27 mouse cellular contexts compared by ENCODE assay signal in genomic region chr7:130950482-130950881, GRCm38 (mm10). TPM values are rescaled to one million over a fixed set of nuclear protein-coding genes. Genes with fewer than 3 reads are reported as not detected.
DNase-seq lines count a peak whose midpoint lies in the region; ATAC-seq and TF ChIP-seq lines count a peak whose summit lies in the region.
"Had no signal": no experiment of that assay in that cellular context is flagged by ENCODE, and none has a peak within 500 bp of the region (broad histone marks: within the 10 kb centered on the region; RNA-seq: fewer than 3 reads in every experiment).

No protein-coding gene starts in this region.

- TF ChIP-seq CTCF in layer of hippocampus, adult 2 months (conservative IDR thresholded peaks at IDR 0.05) = no peak

- H3K4me1 ChIP-seq in heart, embryonic 13.5 days = peaks cover 61% of the 10 kb centered on the region
- H3K4me1 ChIP-seq in ES-E14 (ENCODE audit: control insufficient read depth in 2 of 2, insufficient read depth in 2 of 2, low read length in 2 of 2, poor library complexity in 1 of 2) = peaks cover 2 to 16% of the 10 kb centered on the region in 2 experiments; a peak in 2 of 4 replicates
- H3K4me1 ChIP-seq: hindbrain, embryonic 12.5 days; intestine, embryonic 15.5 days; liver, embryonic 13.5 days; midbrain, embryonic 13.5 days had no signal

- ATAC-seq in heart, embryonic 13.5 days (ENCODE audit: extremely low read depth, insufficient number of reproducible peaks, low FRiP score, low TSS enrichment) = no peak
- ATAC-seq: forebrain, embryonic 15.5 days; hindbrain, postnatal 0 days; intestine, embryonic 15.5 days; lung, postnatal 0 days; midbrain, embryonic 13.5 days; Patski had no signal

- H3K4me2 ChIP-seq in heart, embryonic 13.5 days = no peak overlapping the region
- H3K4me2 ChIP-seq: embryonic facial prominence, embryonic 12.5 days; forebrain, embryonic 15.5 days; hindbrain, embryonic 12.5 days; intestine, embryonic 15.5 days; limb, embryonic 15.5 days; liver, embryonic 13.5 days; midbrain, embryonic 13.5 days; stomach, embryonic 15.5 days had no signal

- no peak overlapping the region for H3K9ac ChIP-seq in heart, embryonic 13.5 days
- peak overlapping the region; percentile 36; the same call in 1 of the 2 replicates for H3K9ac ChIP-seq in ES-E14 (ENCODE audit: insufficient read depth, low read depth, low read length, poor library complexity, severe bottlenecking)
- H3K9ac ChIP-seq: embryonic facial prominence, embryonic 12.5 days; forebrain, embryonic 15.5 days; hindbrain, embryonic 12.5 days; intestine, embryonic 15.5 days; limb, embryonic 15.5 days; liver, embryonic 13.5 days; midbrain, embryonic 13.5 days; stomach, embryonic 15.5 days had no signal

- no peaks in the 10 kb centered on the region for H3K9me3 ChIP-seq in heart, embryonic 13.5 days
- H3K9me3 ChIP-seq in ES-E14 (ENCODE audit: control insufficient read depth, insufficient read depth, low read depth, low read length) = no peaks in the 10 kb centered on the region
- H3K9me3 ChIP-seq: embryonic facial prominence, embryonic 12.5 days; hindbrain, embryonic 12.5 days; intestine, embryonic 15.5 days; limb, embryonic 15.5 days; liver, embryonic 13.5 days; midbrain, embryonic 13.5 days; stomach, embryonic 15.5 days had no signal

- DNase-seq in heart, postnatal 10 days = no peak
- no peak for DNase-seq in layer of hippocampus, adult 2 months (ENCODE audit: low spot score in 2 of 2)
- DNase-seq in layer of hippocampus, adult 9-10 months (ENCODE audit: low spot score) = no peak
- no peak for DNase-seq in ES-E14 (ENCODE audit: low read depth, low spot score)
- no peak for DNase-seq in ovary, postnatal 14 days (ENCODE audit: low spot score)
- DNase-seq: adrenal gland, postnatal 25 days; B cell, adult 2 months; embryo, embryonic 11 days; gastrocnemius, postnatal 25 days; kidney, postnatal 10 days; liver, embryonic 13.5 days; lung, adult 18-20 months; right cerebral cortex, postnatal 25 days had no signal

- intact Hi-C loops in heart, postnatal 10 days (cut with DNase I) = no loop called here

- no peaks in the 10 kb centered on the region for H3K27me3 ChIP-seq in heart, embryonic 13.5 days (replicated peaks)
- H3K27me3 ChIP-seq: embryonic facial prominence, embryonic 12.5 days; forebrain, embryonic 15.5 days; hindbrain, embryonic 12.5 days; intestine, embryonic 15.5 days; limb, embryonic 15.5 days; liver, embryonic 13.5 days; midbrain, embryonic 13.5 days; Patski; stomach, embryonic 15.5 days had no signal

- H3K36me3 ChIP-seq in heart, embryonic 13.5 days = no peaks in the 10 kb centered on the region
- H3K36me3 ChIP-seq in ES-E14 (ENCODE audit: control insufficient read depth, insufficient read depth, low read length, poor library complexity, severe bottlenecking) = no peaks in the 10 kb centered on the region
- H3K36me3 ChIP-seq: embryonic facial prominence, embryonic 12.5 days; forebrain, embryonic 15.5 days; hindbrain, embryonic 12.5 days; intestine, embryonic 15.5 days; liver, embryonic 13.5 days; midbrain, embryonic 13.5 days; stomach, embryonic 15.5 days had no signal

- H3K4me3 ChIP-seq in heart, embryonic 13.5 days = no peak overlapping the region
- no peak overlapping the region for H3K4me3 ChIP-seq in layer of hippocampus, adult 2 months
- H3K4me3 ChIP-seq in ES-E14 (ENCODE audit: insufficient read depth in 1 of 2, low read depth in 1 of 2, low read length in 2 of 2, poor library complexity in 1 of 2, severe bottlenecking in 1 of 2) = no peak overlapping the region
- H3K4me3 ChIP-seq: embryonic facial prominence, embryonic 12.5 days; forebrain, embryonic 15.5 days; hindbrain, embryonic 12.5 days; intestine, embryonic 15.5 days; limb, embryonic 15.5 days; liver, embryonic 13.5 days; midbrain, embryonic 13.5 days; stomach, embryonic 15.5 days had no signal

- 75% methylated on average over 7 of the region's 7 CpGs for WGBS in heart, embryonic 13.5 days

- in situ Hi-C loops in ES-E14 (cut with MboI; ENCODE audit: low sequenced_read_pairs in 2 of 2, unreplicated experiment in 2 of 2) = no loop called here

- H3K27ac ChIP-seq in heart, embryonic 13.5 days (replicated peaks) = peak overlapping the region; percentile 48; the same call in 1 of the 2 replicates
- H3K27ac ChIP-seq in layer of hippocampus, adult 2 months = peak overlapping the region; percentile 88
- H3K27ac ChIP-seq in ES-E14 (ENCODE audit: insufficient read depth, low read depth, low read length, poor library complexity, severe bottlenecking) = peak overlapping the region; percentile 47; the same call in 1 of the 2 replicates
- H3K27ac ChIP-seq: embryonic facial prominence, embryonic 12.5 days; forebrain, embryonic 15.5 days; hindbrain, embryonic 12.5 days; hindbrain, postnatal 0 days; intestine, embryonic 15.5 days; liver, embryonic 13.5 days; macrophage; midbrain, embryonic 13.5 days; stomach, embryonic 15.5 days had no signal

TF ChIP-seq in ES-E14, 5 proteins besides CTCF, POLR2A, EP300 and RAD21:
- no peak for TF ChIP-seq MAFK (IDR thresholded peaks at IDR 0.05; ENCODE audit: insufficient read depth, low read depth, low read length)
- TF ChIP-seq CHD2 (IDR thresholded peaks at IDR 0.05; ENCODE audit: low read depth, low read length) = no peak
- TF ChIP-seq HCFC1 (IDR thresholded peaks at IDR 0.05; ENCODE audit: borderline replicate concordance, insufficient read depth, low read length) = no peak
- TF ChIP-seq ZNF384 (IDR thresholded peaks at IDR 0.05; ENCODE audit: low read depth, low read length) = no peak
- TF ChIP-seq ZC3H11A (IDR thresholded peaks at IDR 0.05; ENCODE audit: borderline replicate concordance, low read depth, low read length) = no peak
TF ChIP-seq in ES-E14: peak in this region for 0.

RNA-seq across cellular contexts. Expression of gene Htra1, which starts 14.6 kb away (rescaled TPM):
- 52.9 and 65.4 TPM in 2 replicates for polyA plus RNA-seq in heart, embryonic 13.5 days (2015; fragmentation: Nextera tagmentation; extraction: Ambion mirVana)
- total RNA-seq in heart, postnatal 10 days (2021) = 100 to 1,000 TPM; 176 to 209 TPM
- total RNA-seq in layer of hippocampus, adult 2 months (2021) = 100 to 1,000 TPM; 239 to 255 TPM
- total RNA-seq in ES-E14 (2012; rRNA removed) = 76.9 and 96.3 TPM in 2 replicates
- total RNA-seq: megakaryocyte-erythroid progenitor cell, adult 5-6 weeks; MEL had no signal
